Mouse (Mus musculus): ENCODE results near the gene Bcan.

Gene Bcan

DNA sequence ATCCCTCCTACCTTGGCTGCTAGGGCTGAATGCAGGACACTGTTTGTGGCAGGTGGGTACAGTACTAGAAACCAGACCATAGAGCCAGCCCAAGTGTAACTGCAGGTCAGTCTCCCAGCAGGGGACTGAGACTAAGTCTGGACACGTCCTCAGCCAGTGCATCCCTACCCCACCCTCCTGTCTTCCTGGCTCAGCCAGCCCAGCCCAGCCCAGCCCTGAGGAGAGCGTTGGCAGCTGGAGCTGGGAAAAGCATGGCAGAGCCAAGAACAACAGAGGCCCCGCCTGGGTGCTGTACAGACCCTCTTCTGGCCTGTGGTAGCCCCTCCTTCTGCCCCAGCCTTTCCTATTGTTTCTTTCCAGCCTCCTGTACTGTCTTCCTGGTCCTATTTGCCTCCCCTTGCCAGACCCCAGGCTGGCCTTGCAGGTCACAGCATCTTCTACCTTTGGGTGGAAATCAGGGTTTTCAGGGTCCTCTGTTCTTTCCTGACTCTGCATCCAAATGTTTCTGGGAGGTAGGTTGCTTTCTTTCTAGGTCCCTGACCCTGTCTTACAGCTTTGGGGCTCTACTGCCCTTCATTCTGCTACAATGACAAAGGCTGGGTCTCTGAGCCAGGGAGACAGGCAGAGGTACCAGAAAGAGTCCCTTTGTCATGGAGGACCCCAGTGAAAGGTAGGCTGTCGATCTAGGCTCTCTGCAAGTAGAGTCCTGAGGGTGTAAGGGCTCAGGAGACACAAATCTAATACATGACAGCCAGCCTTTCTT is 55.0 kb downstream of the Bcan start:
- DNase-seq (ENCODE audit: low read depth, low spot score) = no peak

GRCm38 (mm10) chr3:87943586-87943985 is 56.4 kb downstream of the Bcan start:
- DNase-seq (ENCODE audit: low read depth, low spot score) = no peak

GRCm38 (mm10) chr3:87942471-87942870 is 57.6 kb downstream of the Bcan start:
- DNase-seq (ENCODE audit: low read depth, low spot score) = no peak

DNA sequence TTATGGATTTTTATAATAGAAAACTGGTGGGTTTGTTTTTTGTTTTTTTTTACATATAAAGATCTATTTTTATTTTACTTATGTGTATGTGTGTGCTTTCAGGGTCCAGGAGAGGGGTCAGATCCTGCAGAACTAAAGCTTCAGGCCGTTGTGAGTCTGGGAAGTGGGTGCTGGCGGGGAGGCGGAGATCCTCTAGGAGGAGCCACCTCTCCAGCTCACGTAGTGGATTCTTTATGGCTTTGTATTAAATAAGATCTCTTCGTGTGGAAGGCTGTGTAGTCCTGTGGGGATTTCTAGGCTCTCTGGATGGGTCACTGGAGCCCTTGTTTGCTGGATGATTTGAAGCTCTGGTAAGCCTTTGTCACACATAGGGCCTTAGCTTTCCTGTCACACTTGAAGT is 59.4 kb downstream of the Bcan start:
- no peak for DNase-seq (ENCODE audit: low read depth, low spot score)
